Mouse (Mus musculus) heart, adult 2 months (tissue): ENCODE measurements around the gene Mmp27. TPM values are rescaled to one million over a fixed set of nuclear protein-coding genes. Genes with fewer than 3 reads are reported as not detected.

Experiments used
- DNase-seq, 2 experiments: peaks; one replicate each; pipeline ENCODE4 v3.0.0; 2021
- H3K27ac ChIP-seq: fragments of 200-600 bp; 2 replicates; pipeline ENCODE4 v1.8.1; 2022
- H3K27me3 ChIP-seq: fragments of 200-500 bp; 2 replicates; pipeline ENCODE4 v1.6.1; 2012; ENCODE audit warnings: mild to moderate bottlenecking, low read length, inconsistent platforms, mixed read lengths; ENCODE audit not compliant: control insufficient read depth, insufficient read depth
- H3K36me3 ChIP-seq: fragments of 200-500 bp; 2 replicates; pipeline ENCODE4 v1.6.1; 2012; ENCODE audit warnings: low read length, inconsistent platforms; ENCODE audit not compliant: control insufficient read depth, insufficient read depth
- H3K4me1 ChIP-seq: fragments of 200-500 bp; 2 replicates; pipeline ENCODE4 v1.6.1; 2011; ENCODE audit warnings: low read length; ENCODE audit not compliant: control insufficient read depth, insufficient read depth
- H3K4me3 ChIP-seq: fragments of 200-600 bp; 2 replicates; pipeline ENCODE4 v1.8.1; 2022
- H3K79me2 ChIP-seq: fragments of 200-500 bp; replicated peaks from 2 replicates; pipeline ENCODE4 v1.6.1; 2012; ENCODE audit warnings: mild to moderate bottlenecking, inconsistent platforms, low read length, moderate library complexity, mixed read lengths; ENCODE audit not compliant: control insufficient read depth, insufficient read depth
- H3K9ac ChIP-seq: fragments of 200-500 bp; 2 replicates; pipeline ENCODE4 v1.6.1; 2012; ENCODE audit warnings: low read depth, mild to moderate bottlenecking, control low read depth, inconsistent platforms, low read length, mixed read lengths
- CTCF ChIP-seq: fragments of 200-600 bp; IDR thresholded peaks from 2 replicates; pipeline ENCODE4 v1.8.1; 2022; ENCODE audit warnings: antibody characterized with exemption, mild to moderate bottlenecking, moderate library complexity
- EP300 ChIP-seq: fragments of 200-500 bp; IDR thresholded peaks from 2 replicates; pipeline ENCODE4 v1.6.1; 2011; ENCODE audit warnings: low read depth, low read length, control low read depth; ENCODE audit not compliant: insufficient read depth
- POLR2A ChIP-seq: fragments of 200-500 bp; IDR thresholded peaks from 2 replicates; pipeline ENCODE4 v1.6.1; 2011; ENCODE audit warnings: mild to moderate bottlenecking, low read depth, low read length, control low read depth; ENCODE audit not compliant: insufficient read depth
- WGBS: fragments of 180-500 bp; shearing (Covaris S2); methylation state at CpG from one replicate; pipeline ENCODE4 v1.1.7; 2018; 5-methylcytosine and 5-hydroxymethylcytosine counted together
- intact Hi-C: fragments of 180-260 bp; cut with DNase I; formaldehyde crosslinking; loops from one replicate; pipeline ENCODE4 v1.15.1; 2025
- polyA plus RNA-seq: library from polyadenylated mRNA; depleted of rRNA; stranded (reverse); fragments of >200 nt; gene quantifications from 2 replicates; pipeline ENCODE4 v1.2.3, GENCODE M21; 2012
- total RNA-seq, 2 experiments: library from RNA; stranded (reverse); gene quantifications; 2 replicates each; pipeline ENCODE4 v1.2.3; 2021

The Mmp27 gene
- total and polyA plus RNA-seq, 3 experiments: 0.11 to 0.21 (median 0.13) TPM

DNA sequence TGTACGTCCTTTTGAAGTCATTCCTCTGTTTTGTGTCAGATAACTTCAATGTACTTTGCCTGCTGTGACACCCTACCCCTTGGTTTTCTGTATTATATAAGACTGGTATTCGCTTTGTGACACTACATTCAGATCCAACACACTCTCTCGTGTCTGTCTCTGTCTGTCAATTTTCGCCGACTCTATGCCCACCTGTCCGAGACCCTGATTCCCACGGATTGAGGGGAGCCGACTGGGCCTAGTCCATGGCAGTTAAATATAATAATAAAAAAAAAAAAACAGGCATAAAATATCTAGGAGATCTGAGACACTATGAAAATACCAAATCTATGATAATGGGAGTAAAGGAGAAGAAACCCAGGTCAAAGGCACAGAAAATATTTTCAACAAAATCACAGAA is 18.9 kb downstream of the Mmp27 start:
- Histone ChIP-seq H3K9ac (no peak overlapping the region), H3K4me3 (no peak overlapping the region), H3K36me3 (no peaks in the 10 kb centered on the region), H3K79me2 (no peaks in the 10 kb centered on the region), H3K27ac (no peak overlapping the region), H3K4me1 (peaks cover 2% of the 10 kb centered on the region), H3K27me3 (no peaks in the 10 kb centered on the region)
- intact Hi-C loops: loop anchor here (10.0 kb wide), 1 partner anchor 535 kb away; no protein-coding TSS in a partner anchor
- no peak for DNase-seq
- 64% methylated on average over 8 of the region's 8 CpGs for whole genome bisulfite sequencing
- TF ChIP-seq CTCF (no peak), POLR2A (no peak), EP300 (no peak)

DNA sequence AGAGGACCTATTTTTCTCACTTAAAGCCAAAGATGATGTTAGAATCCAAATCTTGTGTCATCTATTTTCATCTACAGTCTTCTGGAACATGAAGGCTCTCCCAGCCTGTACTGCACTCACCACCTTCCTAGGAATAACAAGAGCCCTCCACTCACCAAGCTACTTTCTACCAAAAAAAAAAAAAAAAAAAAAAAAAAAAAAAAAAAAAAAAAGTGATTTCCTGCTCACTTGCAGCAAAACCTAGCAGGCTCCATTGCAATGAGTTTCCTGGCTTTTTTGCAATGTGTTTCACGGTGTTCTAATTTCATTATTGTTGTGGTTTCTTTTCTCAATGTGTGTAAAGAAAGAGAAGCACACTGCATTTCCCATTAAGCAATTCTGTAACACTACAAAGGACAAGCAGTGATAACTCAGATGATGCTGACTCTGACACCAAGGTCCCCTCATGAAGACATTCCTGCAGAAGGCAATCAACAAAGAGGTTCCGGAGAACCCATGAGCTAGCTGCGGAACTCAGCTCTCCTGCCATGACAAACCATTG is 22.1 kb downstream of the Mmp27 start:
- no peak for TF ChIP-seq EP300
- TF ChIP-seq POLR2A: no peak
- no peak for TF ChIP-seq CTCF
- no peak overlapping the region for H3K9ac ChIP-seq
- 84% methylated on average over 3 of the region's 3 CpGs for WGBS
- H3K27me3 ChIP-seq: no peaks in the 10 kb centered on the region
- H3K27ac ChIP-seq: no peak overlapping the region
- peaks cover 3% of the 10 kb centered on the region for H3K4me1 ChIP-seq
- no peaks in the 10 kb centered on the region for H3K36me3 ChIP-seq
- H3K79me2 ChIP-seq: no peaks in the 10 kb centered on the region
- intact Hi-C loops: loop anchor here (10.0 kb wide), 1 partner anchor 539 kb away; no protein-coding TSS in a partner anchor
- no peak overlapping the region for H3K4me3 ChIP-seq
- no peak for DNase-seq

DNA sequence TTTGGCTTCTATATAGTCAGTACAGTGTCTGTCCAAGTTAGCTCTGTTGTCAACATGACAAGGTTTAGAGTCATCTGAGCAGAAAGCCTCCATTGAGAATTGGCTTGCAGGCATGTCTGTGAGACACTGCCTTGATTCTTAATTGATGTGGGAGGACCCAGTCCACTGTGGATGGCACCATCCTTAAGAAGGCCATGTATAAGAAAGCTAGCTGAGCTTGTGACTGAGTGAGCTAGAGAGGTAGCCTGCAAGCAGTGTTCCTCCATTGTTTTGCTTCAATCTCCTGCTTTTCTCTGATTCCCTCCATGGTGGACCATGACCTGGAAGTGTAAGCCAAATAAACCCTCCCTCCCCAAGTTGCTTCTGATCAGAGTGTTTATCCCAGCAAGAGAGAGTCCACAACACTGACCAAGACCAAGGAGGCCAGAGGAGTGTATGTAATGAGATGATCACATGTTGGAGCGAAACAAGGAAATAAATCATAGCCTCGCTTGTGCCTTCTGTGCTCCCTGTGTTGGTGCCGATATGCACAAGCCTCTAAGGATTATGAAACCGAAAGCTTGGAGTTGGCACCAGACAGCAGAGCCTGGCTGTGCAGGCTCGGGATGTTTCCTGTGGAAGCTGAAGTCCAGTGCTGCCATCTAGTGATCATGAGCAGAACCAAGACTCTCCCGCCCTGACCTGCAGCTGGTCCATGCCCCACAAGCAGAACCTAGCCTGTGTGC is 23.8 kb downstream of the Mmp27 start:
- peak overlapping the region; percentile 75 for H3K27ac ChIP-seq

DNA sequence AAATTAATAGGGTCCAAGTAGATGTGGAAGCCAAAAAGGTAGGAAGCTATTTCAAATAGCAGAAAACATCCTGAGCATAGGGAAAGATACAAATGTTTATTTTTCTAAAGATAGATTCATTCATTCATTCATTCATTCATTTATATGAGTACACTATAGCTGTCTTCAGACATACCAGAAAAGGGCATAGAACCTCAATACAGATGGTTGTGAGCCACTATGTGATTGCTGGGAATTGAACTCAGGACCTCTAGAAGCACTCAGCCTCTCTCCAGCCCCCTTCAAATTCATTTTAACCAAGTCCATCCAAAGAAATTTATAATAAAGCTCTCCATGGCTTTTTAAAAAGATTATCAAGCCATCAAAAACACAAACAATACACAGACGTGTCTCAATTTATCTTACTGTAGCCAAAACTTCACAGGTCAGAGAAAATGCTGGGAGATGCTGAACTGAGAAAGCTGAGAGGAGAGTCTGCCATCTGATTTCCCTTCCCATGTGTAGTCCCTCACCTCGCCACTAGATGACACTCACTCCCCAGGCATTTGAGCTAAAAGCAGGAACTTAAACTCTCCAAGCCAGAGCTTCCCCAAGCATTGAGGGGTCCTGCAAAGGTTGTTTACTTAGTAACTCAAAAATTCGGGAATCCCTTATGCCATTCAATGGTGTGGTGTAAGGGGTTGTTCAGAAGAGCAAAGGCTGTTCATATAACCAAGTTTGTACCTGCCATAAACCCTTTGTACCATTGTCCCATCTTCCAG is 32.0 kb downstream of the Mmp27 start:
- Histone ChIP-seq H3K4me1 (no peaks in the 10 kb centered on the region), H3K36me3 (no peaks in the 10 kb centered on the region), H3K27ac (no peak overlapping the region), H3K4me3 (no peak overlapping the region), H3K27me3 (no peaks in the 10 kb centered on the region), H3K79me2 (no peaks in the 10 kb centered on the region), H3K9ac (no peak overlapping the region)
- peak; percentile 55 to 74 for DNase-seq
- TF ChIP-seq POLR2A (no peak), EP300 (peak; percentile 71; the same call in 1 of the 2 replicates), CTCF (peak; percentile 98)
- intact Hi-C loops: loop anchor here (1.0 to 5.0 kb wide), 4 partner anchors 111 to 1359 kb away; no protein-coding TSS in a partner anchor
- 2% methylated on average over 3 of the region's 3 CpGs for WGBS

More for the DNA sequence above, 23.8 kb downstream of the Mmp27 start:
- TF ChIP-seq EP300 (peak; percentile 90), CTCF (peak; percentile 96), POLR2A (peak; percentile 66; the same call in 1 of the 2 replicates)
- intact Hi-C loops: loop anchor here (1.0 to 10.0 kb wide), 3 partner anchors 41 to 540 kb away; no protein-coding TSS in a partner anchor
- Histone ChIP-seq H3K4me1 (peaks cover 3% of the 10 kb centered on the region), H3K27me3 (no peaks in the 10 kb centered on the region), H3K9ac (peak overlapping the region; percentile 77), H3K36me3 (no peaks in the 10 kb centered on the region), H3K79me2 (no peaks in the 10 kb centered on the region), H3K4me3 (peak overlapping the region; percentile 61)
- WGBS: 2% methylated on average over 6 of the region's 6 CpGs
- DNase-seq: peak; percentile 76 to 86

DNA sequence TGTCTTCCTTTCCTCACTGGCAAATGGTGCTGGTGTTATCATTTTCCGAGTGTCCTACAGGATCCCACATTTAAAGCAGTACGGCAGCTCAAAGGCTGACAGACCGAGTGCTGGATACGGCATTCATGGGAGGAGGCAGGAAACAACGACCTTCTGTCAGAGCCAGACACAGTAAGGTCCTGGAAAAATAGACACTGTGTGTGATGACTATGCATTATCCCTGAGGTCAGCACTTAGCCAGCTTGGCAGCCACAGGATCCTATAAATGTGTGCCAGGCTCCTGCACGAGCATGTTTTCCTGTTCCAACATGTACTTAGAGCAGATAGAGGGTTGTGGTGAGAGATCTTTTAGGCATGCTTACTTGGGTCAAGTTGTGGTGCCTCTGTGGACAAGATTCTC is 32.8 kb downstream of the Mmp27 start:
- no peak for TF ChIP-seq CTCF
- no peak for TF ChIP-seq POLR2A
- no peak for TF ChIP-seq EP300
- no peak overlapping the region for H3K27ac ChIP-seq
- no peaks in the 10 kb centered on the region for H3K4me1 ChIP-seq
- H3K9ac ChIP-seq: no peak overlapping the region
- intact Hi-C loops: loop anchor here (5.0 kb wide), 2 partner anchors 603 to 1358 kb away; no protein-coding TSS in a partner anchor
- no peaks in the 10 kb centered on the region for H3K36me3 ChIP-seq
- DNase-seq: no peak
- no peaks in the 10 kb centered on the region for H3K27me3 ChIP-seq
- H3K79me2 ChIP-seq: no peaks in the 10 kb centered on the region
- H3K4me3 ChIP-seq: no peak overlapping the region
- WGBS: 17% methylated on average over 6 of the region's 6 CpGs
